Mouse (Mus musculus) embryonic fibroblast, embryonic 13.5 days (primary cell): ENCODE measurements around the gene Aff3. TPM values are rescaled to one million over a fixed set of nuclear protein-coding genes. Genes with fewer than 3 reads are reported as not detected.

Experiments
- H3K27ac ChIP-seq: 2 replicates; pipeline ENCODE4 v1.5.1; 2012; ENCODE audit warnings: low read length, control low read depth, inconsistent platforms; ENCODE audit not compliant: insufficient read depth
- H3K4me1 ChIP-seq: 2 replicates; pipeline ENCODE4 v1.6.1; 2011; ENCODE audit warnings: low read length; ENCODE audit not compliant: control insufficient read depth, insufficient read depth
- H3K4me3 ChIP-seq: 2 replicates; pipeline ENCODE4 v1.5.1; 2011; ENCODE audit warnings: mild to moderate bottlenecking, control low read depth, low read length; ENCODE audit not compliant: insufficient read depth
- CTCF ChIP-seq: IDR thresholded peaks from 2 replicates; pipeline ENCODE4 v1.5.1; 2011; ENCODE audit warnings: mild to moderate bottlenecking, control low read depth, low read length, moderate library complexity, borderline replicate concordance; ENCODE audit not compliant: insufficient read depth
- POLR2A ChIP-seq: IDR thresholded peaks from 2 replicates; pipeline ENCODE4 v1.6.1; 2011; ENCODE audit warnings: low read depth, mild to moderate bottlenecking, control low read depth, low read length, moderate library complexity
- polyA plus RNA-seq: library from polyadenylated mRNA; stranded (reverse); fragments of >200 nt; gene quantifications from 2 replicates; pipeline ENCODE4 v1.2.4, GENCODE M21; 2011; ENCODE audit warnings: low read depth; ENCODE audit not compliant: missing spikeins, insufficient read length

Aff3 gene
- polyA plus RNA-seq, 1 experiment: 20.0 TPM

DNA sequence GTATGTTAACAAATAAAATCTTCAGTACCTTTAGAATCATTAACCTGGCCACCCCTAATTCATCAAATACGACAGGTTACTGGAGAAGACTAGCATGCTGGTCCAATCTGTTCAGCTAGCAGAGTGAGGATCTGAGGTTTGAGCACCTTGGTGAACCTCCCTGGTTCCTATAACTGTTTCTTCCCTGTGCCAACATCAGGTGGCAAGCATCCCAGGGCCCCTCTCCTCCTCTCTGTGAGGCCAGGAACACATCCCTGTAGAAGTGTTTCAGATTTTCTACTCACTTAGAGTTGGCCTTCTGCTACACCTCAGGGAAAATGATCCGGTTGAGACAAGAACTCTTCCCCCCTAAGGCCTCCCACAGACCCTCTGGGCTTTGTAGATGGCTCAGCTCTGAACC is 181.6 kb downstream of the Aff3 start:
- TF ChIP-seq POLR2A (no peak), CTCF (no peak)
- H3K4me3 ChIP-seq: no peak overlapping the region

GRCm38 (mm10) chr1:38478246-38478743 is 186.5 kb downstream of the Aff3 start:
- H3K4me1 ChIP-seq: no peaks in the 10 kb centered on the region
- no peak for TF ChIP-seq CTCF
- TF ChIP-seq POLR2A: no peak
- no peak overlapping the region for H3K27ac ChIP-seq
- H3K4me3 ChIP-seq: no peak overlapping the region

More for the DNA sequence above, 181.6 kb downstream of the Aff3 start:
- no peak overlapping the region for H3K27ac ChIP-seq
- H3K4me1 ChIP-seq: no peaks in the 10 kb centered on the region

DNA sequence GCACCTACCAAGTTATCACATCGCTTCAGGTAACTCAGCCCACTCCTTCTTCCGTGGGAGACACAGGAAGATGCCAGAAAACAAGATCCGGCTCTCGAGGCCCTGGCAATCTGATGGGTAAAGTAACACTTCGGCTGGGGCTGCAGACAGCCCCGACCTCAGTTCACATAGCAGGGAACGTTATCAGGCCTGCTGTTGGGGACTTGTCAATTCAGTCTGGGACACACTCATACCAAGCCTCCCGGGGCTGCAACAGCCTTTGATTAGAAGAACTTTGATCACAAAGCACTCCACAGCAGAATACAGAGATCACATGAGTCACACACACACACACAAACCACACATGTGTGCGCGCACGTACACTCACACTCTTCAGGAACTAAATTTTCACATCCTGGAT is 193.9 kb downstream of the Aff3 start:
- no peak overlapping the region for H3K27ac ChIP-seq
- TF ChIP-seq CTCF (no peak), POLR2A (no peak)
- no peak overlapping the region for H3K4me3 ChIP-seq
- H3K4me1 ChIP-seq: peaks cover 5% of the 10 kb centered on the region; the same call in 1 of the 2 replicates

DNA sequence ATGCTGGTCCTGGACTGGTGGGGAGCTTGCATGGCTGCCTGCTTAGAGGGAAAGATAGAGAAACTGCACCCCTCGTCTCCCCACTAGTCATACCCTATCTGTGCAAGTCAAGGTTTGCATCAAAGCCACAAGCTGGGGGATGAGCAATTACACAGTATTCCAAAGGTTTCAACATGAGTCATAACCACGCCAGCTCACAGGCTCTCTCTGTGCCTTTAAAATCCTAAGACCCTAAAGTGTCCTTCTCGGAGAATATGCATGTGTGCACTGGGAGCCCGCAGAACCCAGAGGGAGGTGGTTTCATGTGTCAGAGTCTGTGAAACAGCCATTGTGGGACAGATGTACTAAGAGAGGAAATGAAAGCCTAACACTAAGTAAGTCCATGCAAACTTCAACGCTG is 194.6 kb downstream of the Aff3 start:
- TF ChIP-seq CTCF (no peak), POLR2A (no peak)
- Histone ChIP-seq H3K4me3 (no peak overlapping the region), H3K27ac (no peak overlapping the region), H3K4me1 (peaks cover 5% of the 10 kb centered on the region; the same call in 1 of the 2 replicates)

GRCm38 (mm10) chr1:38467305-38468083 is 197.3 kb downstream of the Aff3 start:
- H3K27ac ChIP-seq: no peak overlapping the region
- H3K4me3 ChIP-seq: no peak overlapping the region
- H3K4me1 ChIP-seq: peaks cover 5% of the 10 kb centered on the region; the same call in 1 of the 2 replicates
- TF ChIP-seq CTCF (no peak), POLR2A (no peak)

GRCm38 (mm10) chr1:38456719-38457269 is 208.0 kb downstream of the Aff3 start:
- Histone ChIP-seq H3K4me3 (no peak overlapping the region), H3K27ac (no peak overlapping the region), H3K4me1 (no peaks in the 10 kb centered on the region; the same call in 1 of the 2 replicates)
- TF ChIP-seq POLR2A (no peak), CTCF (no peak)

DNA sequence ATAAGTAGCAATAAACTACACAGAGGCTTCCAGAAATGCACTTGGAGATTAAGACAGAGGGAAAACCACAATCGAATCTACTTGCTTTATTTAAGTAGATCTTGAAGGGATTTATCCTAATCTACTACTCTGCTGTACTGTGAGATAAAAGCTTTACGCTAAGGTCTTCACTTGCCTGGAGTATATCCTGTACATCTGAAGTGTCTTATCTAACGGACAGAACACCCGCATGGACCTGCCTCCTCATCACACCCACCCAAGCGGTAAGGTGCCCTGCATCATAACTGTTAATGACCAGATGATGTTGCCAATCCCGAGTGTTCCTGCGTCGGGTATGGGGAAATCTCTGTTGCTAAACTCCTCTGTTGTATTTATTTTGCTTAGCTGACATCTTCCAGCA is 209.8 kb downstream of the Aff3 start:
- H3K4me3 ChIP-seq: no peak overlapping the region
- no peak overlapping the region for H3K27ac ChIP-seq
- no peak for TF ChIP-seq CTCF
- no peak for TF ChIP-seq POLR2A
- no peaks in the 10 kb centered on the region; the same call in 1 of the 2 replicates for H3K4me1 ChIP-seq

GRCm38 (mm10) chr1:38451367-38451766 is 213.4 kb downstream of the Aff3 start:
- TF ChIP-seq CTCF: no peak
- TF ChIP-seq POLR2A: no peak
- no peak overlapping the region for H3K27ac ChIP-seq
- no peak overlapping the region for H3K4me3 ChIP-seq
- no peaks in the 10 kb centered on the region for H3K4me1 ChIP-seq

DNA sequence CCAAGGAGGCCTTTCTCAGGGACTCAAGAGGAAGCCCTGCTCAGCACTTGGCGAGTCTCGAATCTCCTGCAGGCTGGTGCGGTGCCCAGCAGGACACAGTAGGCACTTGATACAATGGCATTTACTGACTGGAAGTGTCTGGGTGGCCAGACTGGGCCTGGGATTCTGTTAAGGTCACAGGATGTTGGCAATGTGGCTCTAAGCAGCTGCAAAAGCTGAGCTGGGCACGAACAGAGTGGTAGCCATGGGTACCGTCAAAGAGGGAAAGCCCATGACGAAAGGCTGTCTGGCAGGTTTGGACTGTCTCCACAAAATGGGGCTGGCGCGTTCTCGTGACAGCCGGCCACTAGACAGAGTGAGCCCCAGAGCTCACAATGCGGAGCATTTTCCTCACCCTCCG is 214.1 kb downstream of the Aff3 start:
- Histone ChIP-seq H3K4me3 (no peak overlapping the region), H3K4me1 (no peaks in the 10 kb centered on the region), H3K27ac (no peak overlapping the region)
- TF ChIP-seq CTCF: no peak
- no peak for TF ChIP-seq POLR2A

GRCm38 (mm10) chr1:38449816-38450478 is 214.8 kb downstream of the Aff3 start:
- no peak overlapping the region for H3K27ac ChIP-seq
- no peaks in the 10 kb centered on the region for H3K4me1 ChIP-seq
- TF ChIP-seq POLR2A (no peak), CTCF (no peak)
- H3K4me3 ChIP-seq: no peak overlapping the region
